Mouse (Mus musculus) liver, adult (tissue): ENCODE measurements around the gene Nfam1.

Experiments
- GATA4 ChIP-seq: IDR thresholded peaks from 2 replicates; pipeline ENCODE4 v1.6.1; 2014; ENCODE audit warnings: mild to moderate bottlenecking, low read length; ENCODE audit not compliant: insufficient replicate concordance

The Nfam1 gene

DNA sequence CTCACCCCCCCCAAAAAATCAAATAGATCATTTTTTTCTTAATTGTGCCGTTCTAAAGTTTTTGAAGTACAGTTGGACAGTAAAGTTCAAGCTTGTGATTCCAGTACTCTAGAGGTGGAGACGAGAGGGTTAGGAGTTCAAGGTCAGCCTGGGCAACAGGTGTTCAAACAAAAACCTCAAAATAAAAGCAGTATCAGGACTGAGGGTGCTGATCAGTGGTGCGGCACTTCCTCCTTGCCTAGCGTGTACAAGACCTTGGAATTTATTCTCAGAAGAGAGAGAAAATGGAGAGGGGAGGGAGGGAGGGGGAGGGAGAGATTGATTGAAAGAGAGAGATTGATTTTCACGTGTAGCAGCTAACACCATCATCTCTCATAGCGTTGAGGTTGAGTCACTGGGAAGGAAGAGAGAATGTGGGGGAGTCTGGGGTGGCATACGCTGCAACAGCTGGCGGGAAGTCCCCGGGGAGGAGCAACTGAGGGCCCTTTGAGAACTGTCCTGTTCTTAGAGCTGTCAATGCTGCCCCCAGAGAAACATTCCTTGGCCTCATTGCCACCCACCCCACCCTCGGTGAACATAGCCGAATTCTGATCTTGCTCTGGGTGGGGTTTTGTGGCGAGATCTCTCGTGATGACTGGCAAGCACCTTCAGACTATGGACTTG lies 24.2 kb downstream of the Nfam1 start:
- no peak for TF ChIP-seq GATA4

- no peak for TF ChIP-seq GATA4
Measured at GRCm38 (mm10) chr15:83007346-83007920, 25.7 kb downstream of the Nfam1 start.

GRCm38 (mm10) chr15:83002665-83003548 lies 30.2 kb downstream of the Nfam1 start:
- no peak for TF ChIP-seq GATA4

- TF ChIP-seq GATA4: no peak
Measured at GRCm38 (mm10) chr15:82998811-82999221, 34.3 kb downstream of the Nfam1 start.

- TF ChIP-seq GATA4: no peak
Measured at GRCm38 (mm10) chr15:82996431-82996830, 36.7 kb downstream of the Nfam1 start.

DNA sequence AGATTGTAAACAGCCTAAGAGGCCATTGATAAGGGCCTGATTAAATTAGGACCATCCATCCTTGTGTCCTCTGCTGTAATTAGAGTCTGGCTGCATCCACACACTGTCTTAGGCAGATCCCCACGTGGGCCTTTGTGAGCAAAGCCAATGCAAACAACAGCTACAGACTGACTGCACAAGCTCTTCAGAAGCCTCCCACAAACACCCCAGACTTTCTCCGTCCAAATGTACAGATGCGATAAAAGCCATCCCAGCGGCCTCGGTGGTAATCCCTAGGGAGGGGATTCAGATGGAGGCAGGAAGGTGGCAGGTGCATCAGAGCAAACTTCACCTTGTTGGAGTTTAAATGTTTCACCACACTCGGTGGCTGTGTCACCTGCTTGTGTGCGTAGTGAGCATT lies 37.9 kb downstream of the Nfam1 start:
- no peak for TF ChIP-seq GATA4

GRCm38 (mm10) chr15:82992911-82993310 lies 40.2 kb downstream of the Nfam1 start:
- no peak for TF ChIP-seq GATA4

DNA sequence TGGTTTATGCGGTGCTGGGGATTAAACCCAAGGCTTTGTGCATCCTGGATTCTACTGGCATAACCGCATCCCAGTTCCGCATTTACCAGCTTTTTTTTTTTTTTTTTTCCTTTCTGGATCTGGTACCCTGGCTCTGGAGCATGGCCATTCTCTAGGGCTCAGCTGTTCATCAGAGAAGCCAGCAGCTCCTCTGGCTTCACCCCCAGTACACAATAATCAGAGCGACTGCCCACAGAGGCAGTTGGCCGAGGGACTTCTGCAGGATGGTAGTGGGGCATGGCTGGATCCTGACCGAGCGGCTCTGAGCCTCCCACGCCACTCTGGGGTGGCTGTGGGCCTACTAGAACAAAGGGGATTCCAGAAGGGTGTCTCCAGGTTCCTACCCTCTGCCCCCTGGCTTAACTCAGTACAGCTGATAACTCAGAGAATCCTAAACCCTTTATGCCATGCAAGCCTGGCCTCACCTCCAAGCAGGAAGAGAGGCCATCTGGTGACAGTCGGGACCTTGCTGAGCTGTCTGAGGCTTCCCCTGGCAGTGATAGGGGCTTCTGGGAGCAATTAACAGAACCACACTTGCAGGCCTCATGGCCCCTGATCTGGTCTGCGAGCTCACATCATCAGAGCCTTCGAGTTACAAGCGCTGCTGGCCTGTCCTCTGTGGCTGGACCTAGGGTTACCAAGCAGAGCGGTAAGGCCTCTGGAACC lies 40.9 kb downstream of the Nfam1 start:
- no peak for TF ChIP-seq GATA4

- TF ChIP-seq GATA4: no peak
Measured at GRCm38 (mm10) chr15:82989190-82989704, 43.9 kb downstream of the Nfam1 start.

GRCm38 (mm10) chr15:82987732-82988112 lies 45.4 kb downstream of the Nfam1 start, which contains the start of gene Tcf20:
Tcf20 (minus strand) TSS chr15:82987872.
- no peak for TF ChIP-seq GATA4

GRCm38 (mm10) chr15:82987014-82987731 lies 45.9 kb downstream of the Nfam1 start:
- no peak for TF ChIP-seq GATA4

- TF ChIP-seq GATA4: no peak
Measured at GRCm38 (mm10) chr15:82984574-82984973, 48.5 kb downstream of the Nfam1 start.

DNA sequence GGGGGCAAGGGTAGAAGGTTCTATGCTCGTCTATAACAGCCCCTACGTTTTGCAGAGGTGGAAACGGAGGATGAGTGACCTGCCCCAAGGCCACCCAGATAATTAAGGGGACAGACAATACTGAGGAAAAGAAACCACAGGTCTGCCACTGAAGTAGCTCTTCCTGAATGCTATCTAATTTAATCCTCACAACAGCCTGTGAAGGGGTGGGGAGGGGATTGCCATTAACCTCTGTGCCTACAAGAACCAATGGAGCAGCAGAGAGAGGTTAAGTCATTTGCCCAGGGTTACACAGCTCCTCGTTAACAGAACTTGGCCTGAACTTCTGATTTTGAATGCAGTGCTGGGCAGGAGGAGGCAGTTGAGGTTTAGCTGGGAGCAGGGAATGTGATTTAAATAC lies 49.0 kb downstream of the Nfam1 start:
- no peak for TF ChIP-seq GATA4

DNA sequence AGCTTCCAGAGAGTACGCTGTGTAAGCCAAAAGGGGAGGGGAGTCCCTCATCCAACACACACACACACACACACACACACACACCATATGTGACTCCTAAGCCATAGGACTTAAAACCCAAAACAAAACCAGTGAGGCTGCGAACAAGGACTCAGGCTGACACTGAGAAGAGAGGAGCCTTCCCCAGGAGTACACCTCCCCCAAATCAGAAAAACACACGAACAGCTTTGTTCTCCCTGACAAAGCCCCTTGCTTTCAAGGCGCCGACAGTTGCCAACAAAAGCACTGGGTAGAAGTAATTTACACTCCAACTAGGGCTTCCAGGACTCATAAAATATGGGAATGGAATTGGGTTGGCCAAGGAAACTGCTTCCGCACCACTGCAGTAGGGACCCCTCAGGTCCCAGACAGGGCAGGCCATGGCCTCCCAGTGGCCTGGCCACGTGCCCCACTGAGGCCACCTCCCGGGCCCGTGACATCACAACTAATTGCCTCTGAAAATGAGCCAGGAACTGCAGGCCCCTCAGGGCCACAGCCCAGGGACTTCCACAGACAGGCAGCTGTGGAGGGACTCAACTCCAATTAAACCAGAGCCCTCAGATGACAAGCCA lies 49.6 kb downstream of the Nfam1 start:
- no peak for TF ChIP-seq GATA4

- TF ChIP-seq GATA4: no peak
Measured at GRCm38 (mm10) chr15:82982724-82983415, 50.2 kb downstream of the Nfam1 start.
